Mouse (Mus musculus) embryonic fibroblast, embryonic 13.5 days (primary cell): ENCODE data around the gene Trp53.

Source experiments
- CTCF ChIP-seq: IDR thresholded peaks from 2 replicates; pipeline ENCODE4 v1.5.1; 2011; ENCODE audit warnings: mild to moderate bottlenecking, control low read depth, low read length, moderate library complexity, borderline replicate concordance; ENCODE audit not compliant: insufficient read depth
- POLR2A ChIP-seq: IDR thresholded peaks from 2 replicates; pipeline ENCODE4 v1.6.1; 2011; ENCODE audit warnings: low read depth, mild to moderate bottlenecking, control low read depth, low read length, moderate library complexity

- TF ChIP-seq CTCF: peak; percentile 99
- TF ChIP-seq POLR2A: peak; percentile 18; the same call in 1 of the 2 replicates
Measured at GRCm38 (mm10) chr11:69628286-69628685, 48.1 kb downstream of the Trp53 start.
